Mouse (Mus musculus): ENCODE results near the gene Hist1h3g. TPM values are rescaled to one million over a fixed set of nuclear protein-coding genes. Genes with fewer than 3 reads are reported as not detected.

The Hist1h3g gene
- total and polyA plus RNA-seq, 2 experiments from 2014 or later = 1.4 to 544 TPM

DNA sequence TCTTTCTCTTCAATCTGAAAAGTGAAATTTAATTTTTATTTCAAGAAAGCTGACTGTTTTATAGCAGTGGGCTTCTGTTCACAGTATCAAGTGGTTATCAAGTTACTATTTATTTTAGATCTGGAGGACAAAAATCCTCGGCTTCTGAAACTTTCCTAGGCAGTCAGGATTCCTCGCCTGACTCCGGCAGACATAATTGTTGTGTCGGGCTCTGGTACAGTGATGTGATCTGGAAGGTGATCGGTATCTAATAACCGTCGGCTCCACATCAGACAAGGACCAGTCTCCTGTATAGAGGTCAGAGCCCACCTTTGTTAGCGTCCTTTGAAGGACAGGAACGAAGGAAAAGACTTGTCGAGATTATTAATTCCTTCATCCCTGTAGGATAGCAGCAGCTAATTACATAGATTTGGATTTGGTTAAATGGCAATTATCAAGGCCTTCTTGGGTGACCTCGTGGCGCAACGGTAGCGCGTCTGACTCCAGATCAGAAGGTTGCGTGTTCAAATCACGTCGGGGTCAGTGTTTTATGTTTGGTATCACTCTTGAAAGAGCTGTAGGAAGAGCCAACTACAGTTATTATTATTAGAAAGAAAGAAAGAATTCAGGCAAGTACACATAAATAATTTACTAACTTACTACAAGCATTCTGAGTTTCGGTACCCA, 37.4 kb upstream of the Hist1h3g start:
- no peak for TF ChIP-seq CTCF (IDR thresholded peaks at IDR 0.05; ENCODE audit: low read depth)
- ATAC-seq = peak; percentile 73; the same call in 1 of the 2 replicates
- 10% methylated on average over 19 of the region's 19 CpGs for WGBS

DNA sequence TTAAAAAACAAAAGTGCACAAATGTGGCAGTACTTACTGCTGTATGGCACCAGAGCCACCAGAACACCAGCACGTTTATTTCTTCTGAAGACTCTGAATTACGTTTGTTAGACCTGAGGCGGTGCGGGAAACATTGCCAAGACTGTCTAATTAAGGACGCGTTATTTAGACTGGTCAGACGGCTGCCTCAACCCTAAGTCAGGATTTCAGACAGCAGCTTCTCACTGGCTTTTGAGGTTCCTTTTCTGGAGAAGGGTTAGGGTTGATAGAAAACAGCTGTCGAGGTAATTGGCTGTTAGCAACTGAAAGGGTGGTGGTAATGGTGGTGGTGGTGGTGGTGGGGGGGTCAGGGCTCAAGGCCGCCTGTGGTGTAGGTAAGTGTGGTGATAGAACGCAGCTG, 36.6 kb upstream of the Hist1h3g start:
- 7% methylated on average over 10 of the region's 10 CpGs for WGBS
- Histone ChIP-seq H3K36me3 (ENCODE audit: insufficient read depth, low read length) (no peaks in the 10 kb centered on the region), H3K4me3 (ENCODE audit: low read length) (peak overlapping the region; percentile 28), H3K27me3 (ENCODE audit: insufficient read depth, low read length) (no peaks in the 10 kb centered on the region), H3K4me1 (ENCODE audit: insufficient read depth, low read length) (no peaks in the 10 kb centered on the region), H3K9ac (replicated peaks; ENCODE audit: low read length) (no peak overlapping the region), H3K4me2 (ENCODE audit: low read depth, low read length) (peak overlapping the region; percentile 41), H3K27ac (no peak overlapping the region), H3K9me3 (ENCODE audit: low read length) (no peaks in the 10 kb centered on the region)
- DNase-seq (ENCODE audit: low spot score) (no peak), ATAC-seq (0 out of 2 replicates have a peak, but pooled peaks have one; percentile 21)
- TF ChIP-seq CTCF (IDR thresholded peaks at IDR 0.05; ENCODE audit: low read depth) = no peak

More for the DNA sequence above, 37.4 kb upstream of the Hist1h3g start:
- Histone ChIP-seq H3K4me2 (ENCODE audit: low read depth, low read length) (peak overlapping the region; percentile 41), H3K27ac (no peak overlapping the region), H3K4me3 (ENCODE audit: low read length) (peak overlapping the region; percentile 28), H3K27me3 (ENCODE audit: insufficient read depth, low read length) (no peaks in the 10 kb centered on the region), H3K9me3 (ENCODE audit: low read length) (no peaks in the 10 kb centered on the region), H3K9ac (replicated peaks; ENCODE audit: low read length) (no peak overlapping the region), H3K4me1 (ENCODE audit: insufficient read depth, low read length) (no peaks in the 10 kb centered on the region), H3K36me3 (ENCODE audit: insufficient read depth, low read length) (no peaks in the 10 kb centered on the region)
- DNase-seq (ENCODE audit: low spot score) = peak; percentile 57

DNA sequence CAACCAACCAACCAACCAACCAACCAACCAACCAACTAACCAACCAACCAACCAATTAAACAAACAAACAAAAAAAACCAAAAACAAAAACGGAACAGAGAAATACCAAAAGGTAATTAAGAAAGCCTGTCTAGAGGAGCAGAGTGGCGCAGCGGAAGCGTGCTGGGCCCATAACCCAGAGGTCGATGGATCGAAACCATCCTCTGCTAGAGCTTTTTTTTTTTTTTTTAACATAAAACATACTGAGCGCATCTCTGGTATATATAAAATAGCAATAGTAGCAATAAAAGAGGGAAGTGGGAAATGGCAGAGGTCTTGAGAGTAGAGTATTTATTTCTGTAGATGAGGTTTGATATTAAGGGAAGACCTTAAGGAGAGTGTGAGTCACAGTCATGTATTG, 35.3 kb upstream of the Hist1h3g start:
- Histone ChIP-seq H3K4me1 (ENCODE audit: insufficient read depth, low read length) (no peaks in the 10 kb centered on the region), H3K27me3 (ENCODE audit: insufficient read depth, low read length) (no peaks in the 10 kb centered on the region), H3K9me3 (ENCODE audit: low read length) (no peaks in the 10 kb centered on the region), H3K4me3 (ENCODE audit: low read length) (no peak overlapping the region), H3K9ac (replicated peaks; ENCODE audit: low read length) (no peak overlapping the region), H3K36me3 (ENCODE audit: insufficient read depth, low read length) (no peaks in the 10 kb centered on the region), H3K4me2 (ENCODE audit: low read depth, low read length) (no peak overlapping the region), H3K27ac (no peak overlapping the region)
- DNase-seq (ENCODE audit: low spot score) = no peak
- TF ChIP-seq CTCF (IDR thresholded peaks at IDR 0.05; ENCODE audit: low read depth) = no peak
- 19% methylated on average over 7 of the region's 7 CpGs for WGBS
- ATAC-seq = no peak

DNA sequence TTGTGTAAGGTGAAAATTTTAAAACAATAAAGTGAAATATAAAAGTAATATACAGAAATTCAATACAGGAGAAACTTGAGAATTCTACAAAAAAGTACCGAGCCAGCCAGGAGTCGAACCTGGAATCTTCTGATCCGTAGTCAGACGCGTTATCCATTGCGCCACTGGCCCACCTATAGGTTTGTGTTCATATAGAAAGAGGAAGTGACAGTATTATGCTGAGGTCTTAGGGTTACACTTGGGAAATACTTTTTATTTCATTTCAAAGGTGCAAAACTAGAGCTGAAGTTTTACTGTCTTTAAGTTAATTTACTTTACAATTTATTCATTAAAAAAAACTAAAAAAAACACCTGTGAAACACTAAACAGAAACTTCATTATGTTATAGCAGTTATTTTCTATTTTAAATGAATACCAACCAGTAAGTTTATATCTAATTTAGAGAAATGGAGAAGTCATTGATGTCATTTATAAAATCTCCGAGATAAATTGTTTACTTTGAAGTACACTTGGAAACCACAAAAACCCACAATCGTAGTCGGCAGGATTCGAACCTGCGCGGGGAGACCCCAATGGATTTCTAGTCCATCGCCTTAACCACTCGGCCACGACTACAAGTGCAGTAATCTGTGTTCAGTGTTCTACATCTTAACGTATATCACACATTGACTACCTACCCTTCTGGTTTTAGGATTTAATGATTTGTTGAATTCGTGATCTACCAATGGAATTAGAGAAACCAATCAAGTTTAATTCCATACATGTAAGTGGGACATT, 34.6 kb upstream of the Hist1h3g start:
- Histone ChIP-seq H3K9me3 (ENCODE audit: low read length) (no peaks in the 10 kb centered on the region), H3K4me3 (ENCODE audit: low read length) (no peak overlapping the region), H3K4me1 (ENCODE audit: insufficient read depth, low read length) (no peaks in the 10 kb centered on the region), H3K9ac (replicated peaks; ENCODE audit: low read length) (no peak overlapping the region), H3K4me2 (ENCODE audit: low read depth, low read length) (no peak overlapping the region), H3K36me3 (ENCODE audit: insufficient read depth, low read length) (no peaks in the 10 kb centered on the region), H3K27me3 (ENCODE audit: insufficient read depth, low read length) (no peaks in the 10 kb centered on the region), H3K27ac (no peak overlapping the region)
- ATAC-seq = 0 out of 2 replicates have a peak, but pooled peaks have one; percentile 46
- no peak for TF ChIP-seq CTCF (IDR thresholded peaks at IDR 0.05; ENCODE audit: low read depth)
- WGBS = 2% methylated on average over 17 of the region's 17 CpGs
- peak; percentile 70 for DNase-seq (ENCODE audit: low spot score)

DNA sequence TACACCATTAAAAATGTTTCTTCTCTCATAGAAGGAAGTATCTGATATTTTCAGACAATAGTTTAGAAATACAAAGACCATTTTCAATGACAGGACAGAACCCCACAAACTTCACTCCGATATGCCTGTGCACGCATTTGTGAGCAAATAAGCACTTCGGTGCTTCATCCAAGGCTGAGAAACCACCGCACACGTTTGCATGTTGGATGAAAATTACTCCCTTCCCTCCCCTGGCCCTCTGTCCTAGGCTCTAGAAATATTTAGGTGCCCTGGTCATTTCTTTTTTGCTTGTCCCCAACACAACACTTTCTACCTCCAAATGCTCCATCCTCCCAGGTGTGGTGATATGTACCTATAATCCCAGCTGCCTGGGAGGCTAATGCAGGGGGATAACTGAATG, 33.7 kb upstream of the Hist1h3g start:
- DNase-seq (ENCODE audit: low spot score) = no peak
- Histone ChIP-seq H3K4me2 (ENCODE audit: low read depth, low read length) (peak overlapping the region; percentile 16; the same call in 1 of the 2 replicates), H3K4me3 (ENCODE audit: low read length) (no peak overlapping the region), H3K9ac (replicated peaks; ENCODE audit: low read length) (no peak overlapping the region), H3K36me3 (ENCODE audit: insufficient read depth, low read length) (no peaks in the 10 kb centered on the region), H3K4me1 (ENCODE audit: insufficient read depth, low read length) (peaks cover 2% of the 10 kb centered on the region; the same call in 1 of the 2 replicates), H3K27me3 (ENCODE audit: insufficient read depth, low read length) (no peaks in the 10 kb centered on the region), H3K9me3 (ENCODE audit: low read length) (no peaks in the 10 kb centered on the region), H3K27ac (no peak overlapping the region)
- ATAC-seq = no peak
- TF ChIP-seq CTCF (IDR thresholded peaks at IDR 0.05; ENCODE audit: low read depth) = no peak
- 26% methylated on average over 5 of the region's 5 CpGs for WGBS

DNA sequence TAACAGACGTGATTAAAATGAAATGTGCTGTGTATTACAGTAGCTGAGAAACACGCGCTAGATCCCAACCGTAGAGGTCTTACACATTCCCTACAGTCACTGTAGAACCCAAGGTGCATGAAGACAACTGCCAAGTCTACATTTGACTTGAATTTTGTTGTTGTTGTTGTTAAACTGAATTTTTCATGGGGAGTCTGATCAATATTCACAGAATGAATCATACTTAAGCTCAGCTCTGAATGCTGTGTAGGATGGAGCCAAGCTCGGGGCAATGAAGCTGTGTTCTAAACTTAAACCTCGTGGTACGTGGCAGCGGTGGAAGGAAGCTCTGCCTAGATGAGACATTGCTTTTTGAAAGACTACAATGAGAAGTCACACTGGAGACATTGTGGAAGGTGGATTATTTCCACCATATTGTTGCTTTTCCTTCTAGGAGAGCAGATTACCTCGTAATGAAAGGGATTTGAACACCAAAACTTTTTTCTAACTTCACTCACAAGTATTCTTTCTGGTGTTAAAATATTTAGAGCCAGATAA, 33.1 kb upstream of the Hist1h3g start:
- no peaks in the 10 kb centered on the region for H3K27me3 ChIP-seq (ENCODE audit: insufficient read depth, low read length)
- peaks cover 2% of the 10 kb centered on the region; the same call in 1 of the 2 replicates for H3K4me1 ChIP-seq (ENCODE audit: insufficient read depth, low read length)
- DNase-seq (ENCODE audit: low spot score) (no peak), ATAC-seq (no peak)
- H3K27ac ChIP-seq = no peak overlapping the region
- WGBS = 40% methylated on average over 9 of the region's 9 CpGs
- no peak for TF ChIP-seq CTCF (IDR thresholded peaks at IDR 0.05; ENCODE audit: low read depth)
- H3K4me2 ChIP-seq (ENCODE audit: low read depth, low read length) = no peak overlapping the region
- H3K9ac ChIP-seq (replicated peaks; ENCODE audit: low read length) = no peak overlapping the region
- no peak overlapping the region for H3K4me3 ChIP-seq (ENCODE audit: low read length)
- H3K9me3 ChIP-seq (ENCODE audit: low read length) = no peaks in the 10 kb centered on the region
- no peaks in the 10 kb centered on the region for H3K36me3 ChIP-seq (ENCODE audit: insufficient read depth, low read length)
